7 mouse cellular contexts compared by ENCODE assay signal in the genomic region with DNA sequence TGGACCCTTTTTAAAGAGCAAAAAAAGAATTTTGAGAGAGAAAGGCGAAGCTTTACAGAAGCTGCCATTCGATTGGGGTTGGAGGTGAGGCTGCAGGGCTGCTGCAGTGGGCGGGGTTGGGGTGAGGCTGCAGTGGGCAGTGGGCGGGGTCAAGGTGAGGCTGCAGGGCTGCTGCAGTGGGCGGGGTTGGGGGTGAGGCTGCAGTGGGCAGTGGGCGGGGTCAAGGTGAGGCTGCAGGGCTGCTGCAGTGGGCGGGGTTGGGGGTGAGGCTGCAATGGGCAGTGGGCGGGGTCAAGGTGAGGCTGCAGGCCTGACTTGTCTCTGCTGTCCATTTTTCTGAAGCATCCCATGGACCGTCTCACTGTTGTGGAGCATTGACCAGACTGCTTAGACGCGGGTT. TPM values are rescaled to one million over a fixed set of nuclear protein-coding genes. Genes with fewer than 3 reads are reported as not detected.
A peak's percentile ranks its signal among the peaks of the same experiment; 100 is the strongest.
DNase-seq lines count a peak whose midpoint lies in the region; ATAC-seq and TF ChIP-seq lines count a peak whose summit lies in the region.
"Not testable (repeated sequence)": the region's sequence is repeated elsewhere in the genome, so short reads cannot be mapped to it uniquely, and the experiment has no call there.

No protein-coding gene starts in this region.

- not testable (repeated sequence) for DNase-seq in liver, embryonic 11.5 days (ENCODE audit: low spot score); liver, embryonic 14.5 days (ENCODE audit: low read depth in 3 of 3, low spot score in 3 of 3); lung, postnatal 0 days (ENCODE audit: low spot score)

- TF ChIP-seq CTCF in liver, embryonic 14.5 days (IDR thresholded peaks at IDR 0.05; ENCODE audit: low read depth); lung, postnatal 0 days (IDR thresholded peaks at IDR 0.05): not testable (repeated sequence)

- not testable (repeated sequence) for H3K4me1 ChIP-seq in intestine, embryonic 15.5 days (replicated peaks); liver, embryonic 11.5 days (replicated peaks; ENCODE audit: control insufficient read depth, insufficient read depth, low read length); liver, embryonic 14.5 days (replicated peaks; ENCODE audit: control insufficient read depth in 2 of 2, insufficient read depth in 2 of 2, low read length in 1 of 2); lung, postnatal 0 days (ENCODE audit: insufficient read depth, low read depth, low read length)

- H3K9me3 ChIP-seq in intestine, embryonic 15.5 days; liver, embryonic 11.5 days (ENCODE audit: control insufficient read depth, low read length); liver, embryonic 14.5 days (ENCODE audit: control insufficient read depth, low read length); lung, postnatal 0 days (ENCODE audit: low read length): not testable (repeated sequence)

- not testable (repeated sequence) for H3K4me2 ChIP-seq in intestine, embryonic 15.5 days (replicated peaks); liver, embryonic 11.5 days; liver, embryonic 14.5 days (ENCODE audit: low read depth); lung, postnatal 0 days (replicated peaks; ENCODE audit: low read depth, low read length)

- not testable (repeated sequence) for TF ChIP-seq EP300 in liver, embryonic 14.5 days (IDR thresholded peaks at IDR 0.05; ENCODE audit: low read depth); lung, postnatal 0 days (IDR thresholded peaks at IDR 0.05)

- H3K4me3 ChIP-seq in intestine, embryonic 15.5 days (replicated peaks); liver, embryonic 11.5 days (ENCODE audit: low read depth, low read length); liver, embryonic 14.5 days (ENCODE audit: insufficient read depth in 1 of 2, low read depth in 2 of 2, low read length in 2 of 2); lung, postnatal 0 days (ENCODE audit: low read depth, low read length): not testable (repeated sequence)

- H3K9ac ChIP-seq in intestine, embryonic 15.5 days; liver, embryonic 11.5 days (ENCODE audit: low read depth, low read length); liver, embryonic 14.5 days (replicated peaks); lung, postnatal 0 days (replicated peaks; ENCODE audit: low read depth): not testable (repeated sequence)

- H3K36me3 ChIP-seq in intestine, embryonic 15.5 days, result peaks cover 20% of the 10 kb centered on the region
- H3K36me3 ChIP-seq in liver, embryonic 11.5 days (ENCODE audit: control insufficient read depth, insufficient read depth, low read length), result peaks cover 37% of the 10 kb centered on the region
- peaks cover 97% of the 10 kb centered on the region for H3K36me3 ChIP-seq in liver, embryonic 14.5 days (replicated peaks; ENCODE audit: control insufficient read depth, insufficient read depth, low read depth)
- not testable (repeated sequence) for H3K36me3 ChIP-seq in lung, postnatal 0 days (ENCODE audit: insufficient read depth, low read length)

- H3K27me3 ChIP-seq in intestine, embryonic 15.5 days (replicated peaks); liver, embryonic 11.5 days (replicated peaks; ENCODE audit: control insufficient read depth, insufficient read depth, low read length); liver, embryonic 14.5 days (ENCODE audit: control insufficient read depth, insufficient read depth, low read length); lung, postnatal 0 days (replicated peaks; ENCODE audit: insufficient read depth, low read length): not testable (repeated sequence)

- H3K27ac ChIP-seq in intestine, embryonic 15.5 days; liver, embryonic 11.5 days (ENCODE audit: low read depth, low read length); liver, embryonic 14.5 days; lung, postnatal 0 days (ENCODE audit: low read length): not testable (repeated sequence)

- WGBS in intestine, embryonic 15.5 days, result 81% methylated on average over 11 of the region's 11 CpGs
- WGBS in liver, embryonic 11.5 days, result 88% methylated on average over 11 of the region's 11 CpGs
- WGBS in liver, embryonic 14.5 days (ENCODE audit: insufficient replicate concordance), result 75% methylated on average over 11 of the region's 11 CpGs
- WGBS in lung, postnatal 0 days, result 91% methylated on average over 11 of the region's 11 CpGs

- peak; percentile 50; the same call in 1 of the 2 replicates for ATAC-seq in erythroblast, adult 5-6 weeks (replicated peaks; ENCODE audit: low FRiP score, poor library complexity, severe bottlenecking)
- ATAC-seq in granulocyte monocyte progenitor cell, adult 5-6 weeks (replicated peaks; ENCODE audit: poor library complexity, severe bottlenecking), result peak; percentile 37
- 0 out of 2 replicates have a peak, but pooled peaks have one; percentile 44 for ATAC-seq in intestine, embryonic 15.5 days
- ATAC-seq in liver, embryonic 11.5 days (replicated peaks; ENCODE audit: low FRiP score), result peak; percentile 24; the same call in 1 of the 2 replicates
- peak; percentile 35; the same call in 1 of the 2 replicates for ATAC-seq in liver, embryonic 14.5 days (ENCODE audit: insufficient read depth)
- ATAC-seq in lung, postnatal 0 days, result 0 out of 2 replicates have a peak, but pooled peaks have one; percentile 5
- ATAC-seq in megakaryocyte-erythroid progenitor cell, adult 5-6 weeks (replicated peaks; ENCODE audit: low FRiP score, low TSS enrichment, poor library complexity, severe bottlenecking), result 0 out of 2 replicates have a peak, but pooled peaks have one; percentile 28

RNA-seq across cellular contexts. Expression of a gene that starts 16.5 kb away (rescaled TPM):
- total RNA-seq in erythroblast, adult 5-6 weeks (2015; ENCODE audit: low replicate concordance), result 6.5 and 9.6 TPM in 2 replicates
- total RNA-seq in erythroblast, adult 5-6 weeks (2017; ENCODE audit: low replicate concordance), result 2.9 and 4.6 TPM in 2 replicates
- total RNA-seq in granulocyte monocyte progenitor cell, adult 5-6 weeks (2014; fragmentation: Nextera tagmentation), result 4.7 and 10.5 TPM in 2 replicates
- 7.3 and 10.9 TPM in 2 replicates for total RNA-seq in granulocyte monocyte progenitor cell, adult 5-6 weeks (2017)
- polyA plus RNA-seq in intestine, embryonic 15.5 days (2015; fragmentation: Nextera tagmentation; extraction: Ambion mirVana), result 10.1 and 11.3 TPM in 2 replicates
- polyA plus RNA-seq in liver, embryonic 11.5 days (2014; fragmentation: Nextera tagmentation; extraction: Ambion mirVana), result 8.2 and 8.4 TPM in 2 replicates
- polyA plus RNA-seq in liver, embryonic 14.5 days (2012; rRNA removed), result 1.3 and 1.7 TPM in 2 replicates
- polyA plus RNA-seq in liver, embryonic 14.5 days (2014; fragmentation: Nextera tagmentation; extraction: Ambion mirVana), result 5.2 and 5.4 TPM in 2 replicates
- 14.8 and 15.9 TPM in 2 replicates for polyA plus RNA-seq in lung, postnatal 0 days (2015; fragmentation: Nextera tagmentation; extraction: Ambion mirVana)
- 2.9 and 5.0 TPM in 2 replicates for total RNA-seq in megakaryocyte-erythroid progenitor cell, adult 5-6 weeks (2014; fragmentation: Nextera tagmentation)
- 7.0 and 13.1 TPM in 2 replicates for total RNA-seq in megakaryocyte-erythroid progenitor cell, adult 5-6 weeks (2017)

RNA-seq across cellular contexts. Expression of a gene that starts 28.6 kb away (rescaled TPM):
- 13.2 and 15.0 TPM in 2 replicates for total RNA-seq in erythroblast, adult 5-6 weeks (2015; ENCODE audit: low replicate concordance)
- 25.0 and 37.5 TPM in 2 replicates for total RNA-seq in erythroblast, adult 5-6 weeks (2017; ENCODE audit: low replicate concordance)
- 7.6 and 13.9 TPM in 2 replicates for total RNA-seq in granulocyte monocyte progenitor cell, adult 5-6 weeks (2014; fragmentation: Nextera tagmentation)
- total RNA-seq in granulocyte monocyte progenitor cell, adult 5-6 weeks (2017), result 17.7 and 19.8 TPM in 2 replicates
- 38.6 and 41.5 TPM in 2 replicates for polyA plus RNA-seq in intestine, embryonic 15.5 days (2015; fragmentation: Nextera tagmentation; extraction: Ambion mirVana)
- polyA plus RNA-seq in liver, embryonic 11.5 days (2014; fragmentation: Nextera tagmentation; extraction: Ambion mirVana), result 109 and 130 TPM in 2 replicates
- polyA plus RNA-seq in liver, embryonic 14.5 days (2012; rRNA removed), result 22.7 and 34.9 TPM in 2 replicates
- 96.2 and 118 TPM in 2 replicates for polyA plus RNA-seq in liver, embryonic 14.5 days (2014; fragmentation: Nextera tagmentation; extraction: Ambion mirVana)
- polyA plus RNA-seq in lung, postnatal 0 days (2015; fragmentation: Nextera tagmentation; extraction: Ambion mirVana), result 21.8 and 25.0 TPM in 2 replicates
- total RNA-seq in megakaryocyte-erythroid progenitor cell, adult 5-6 weeks (2014; fragmentation: Nextera tagmentation), result 45.3 and 50.0 TPM in 2 replicates
- total RNA-seq in megakaryocyte-erythroid progenitor cell, adult 5-6 weeks (2017), result 69.2 and 73.8 TPM in 2 replicates
